Mouse (Mus musculus) midbrain, embryonic 11.5 days (tissue): ENCODE measurements at regions not wholly inside any gene's neighbourhood (a gene's known extent, or its start where the extent isn't known, plus 50 kb on each side); places are given as distances from the start of the nearest gene placed in this dataset.
A peak's percentile ranks its signal among the peaks of the same experiment; 100 is the strongest.

ENCODE experiments used
- ATAC-seq: fragments of 200-750 bp; cut with Nextera tagmentation; 2 replicates; pipeline ENCODE4 v1.8.0; 2017; ENCODE audit warnings: moderate TSS enrichment, moderate library complexity; ENCODE audit not compliant: low FRiP score
- DNase-seq: peaks from one replicate; pipeline ENCODE4 v3.0.0; 2015; ENCODE audit warnings: low spot score; ENCODE audit errors: missing footprints
- H3K27ac ChIP-seq: fragments of 300-500 bp; sonication (generic); 2 replicates; pipeline ENCODE4 v1.5.1; 2014; ENCODE audit warnings: low read depth, low read length
- H3K27me3 ChIP-seq: fragments of 300-500 bp; sonication (generic); 2 replicates; pipeline ENCODE4 v1.6.1; 2014; ENCODE audit warnings: mild to moderate bottlenecking, low read length, moderate library complexity, mixed read lengths; ENCODE audit not compliant: control insufficient read depth, insufficient read depth
- H3K36me3 ChIP-seq: fragments of 300-500 bp; sonication (generic); 2 replicates; pipeline ENCODE4 v1.6.1; 2014; ENCODE audit warnings: mild to moderate bottlenecking, low read length, moderate library complexity, mixed read lengths; ENCODE audit not compliant: control insufficient read depth, insufficient read depth
- H3K4me1 ChIP-seq: fragments of 300-500 bp; sonication (generic); 2 replicates; pipeline ENCODE4 v1.6.1; 2014; ENCODE audit warnings: low read length; ENCODE audit not compliant: control insufficient read depth, insufficient read depth
- H3K4me2 ChIP-seq: fragments of 300-500 bp; sonication (generic); 2 replicates; pipeline ENCODE4 v1.6.1; 2014; ENCODE audit warnings: mild to moderate bottlenecking, moderate library complexity
- H3K4me3 ChIP-seq: fragments of 300-500 bp; sonication (generic); 2 replicates; pipeline ENCODE4 v1.5.1; 2014; ENCODE audit warnings: low read depth, low read length
- H3K9ac ChIP-seq: fragments of 300-500 bp; sonication (generic); 2 replicates; pipeline ENCODE4 v1.6.1; 2014; ENCODE audit warnings: low read length
- H3K9me3 ChIP-seq: fragments of 300-500 bp; sonication (generic); 2 replicates; pipeline ENCODE4 v1.6.1; 2016; ENCODE audit warnings: low read length; ENCODE audit not compliant: control insufficient read depth
- WGBS: fragments of 180-500 bp; shearing (Covaris S2); extraction: QIAGEN DNeasy Blood & Tissue Kit; methylation state at CpG from one replicate; pipeline ENCODE4 v1.1.7; 2014; 5-methylcytosine and 5-hydroxymethylcytosine counted together

GRCm38 (mm10) chr4:124109371-124109770 lies 191.5 kb upstream of the 4930535I16Rik start:
- no peak for DNase-seq
- H3K27ac ChIP-seq, result no peak overlapping the region
- H3K4me1 ChIP-seq, result no peaks in the 10 kb centered on the region
- no peaks in the 10 kb centered on the region for H3K36me3 ChIP-seq
- no peak overlapping the region for H3K9ac ChIP-seq
- H3K9me3 ChIP-seq, result no peaks in the 10 kb centered on the region; the same call in 1 of the 2 replicates
- WGBS, result 85% methylated on average over 3 of the region's 3 CpGs
- no peaks in the 10 kb centered on the region for H3K27me3 ChIP-seq
- no peak overlapping the region for H3K4me3 ChIP-seq
- H3K4me2 ChIP-seq, result no peak overlapping the region
- no peak for ATAC-seq

DNA sequence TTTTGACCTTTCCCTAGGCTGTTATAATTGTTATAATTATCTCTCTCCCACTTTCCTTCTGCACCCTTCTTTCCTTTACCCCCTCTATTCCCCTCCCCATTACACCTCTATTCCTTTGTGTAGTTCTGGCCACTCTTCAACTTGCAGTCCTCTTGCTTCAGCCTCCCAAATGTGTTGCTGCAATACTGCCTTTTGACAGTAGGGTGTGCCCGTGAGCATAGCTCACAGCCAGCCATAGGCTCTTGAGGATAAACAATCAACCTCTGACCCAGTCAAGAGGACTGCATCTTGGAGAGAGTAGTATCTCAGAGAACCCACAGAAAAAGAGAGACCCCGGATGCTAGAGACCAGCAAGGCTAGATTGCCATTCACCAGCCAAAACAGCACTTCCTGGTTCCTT lies 184.9 kb upstream of the 4930535I16Rik start:
- H3K4me3 ChIP-seq, result no peak overlapping the region
- WGBS, result 31% methylated on average over 2 of the region's 2 CpGs

GRCm38 (mm10) chr4:124086801-124087200 lies 169.0 kb upstream of the 4930535I16Rik start:
- Histone ChIP-seq H3K9ac (no peak overlapping the region), H3K27ac (no peak overlapping the region)
- no peak for DNase-seq

More for the DNA sequence above, 184.9 kb upstream of the 4930535I16Rik start:
- H3K27ac ChIP-seq, result no peak overlapping the region
- no peak overlapping the region for H3K4me2 ChIP-seq
- ATAC-seq (no peak), DNase-seq (peak; percentile 87)
- H3K9me3 ChIP-seq, result no peaks in the 10 kb centered on the region; the same call in 1 of the 2 replicates
- no peak overlapping the region for H3K9ac ChIP-seq
- H3K4me1 ChIP-seq, result no peaks in the 10 kb centered on the region
- no peaks in the 10 kb centered on the region for H3K36me3 ChIP-seq
- no peaks in the 10 kb centered on the region for H3K27me3 ChIP-seq

DNA sequence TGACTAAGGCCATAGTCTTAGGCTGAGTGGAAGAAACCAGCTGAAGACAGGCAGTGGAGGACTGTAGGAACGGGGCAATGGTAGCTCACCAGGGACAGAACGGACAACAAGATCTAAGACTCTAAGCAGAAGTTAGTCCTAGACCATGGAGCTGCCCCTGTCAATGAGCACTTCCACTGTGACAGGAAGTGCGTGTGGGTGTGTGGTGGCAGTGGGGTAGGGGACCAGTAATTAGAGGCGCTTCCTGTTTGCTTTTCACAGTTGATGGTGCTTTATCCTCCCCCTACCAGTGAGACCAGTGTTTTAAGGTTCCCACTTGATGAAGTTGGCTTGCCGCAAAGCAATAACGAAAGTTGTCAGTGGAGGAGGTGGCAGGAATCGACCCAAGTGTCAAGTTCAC lies 168.4 kb upstream of the 4930535I16Rik start:
- Histone ChIP-seq H3K27ac (no peak overlapping the region), H3K4me3 (no peak overlapping the region), H3K9ac (no peak overlapping the region), H3K27me3 (no peaks in the 10 kb centered on the region), H3K4me2 (no peak overlapping the region), H3K9me3 (peaks cover 2% of the 10 kb centered on the region; the same call in 1 of the 2 replicates), H3K36me3 (no peaks in the 10 kb centered on the region), H3K4me1 (no peaks in the 10 kb centered on the region)
- DNase-seq (no peak), ATAC-seq (no peak)
- WGBS, result 84% methylated on average over 7 of the region's 7 CpGs

More at GRCm38 (mm10) chr4:124086801-124087200, 169.0 kb upstream of the 4930535I16Rik start:
- Histone ChIP-seq H3K4me3 (no peak overlapping the region), H3K36me3 (no peaks in the 10 kb centered on the region), H3K4me2 (no peak overlapping the region), H3K9me3 (peaks cover 2% of the 10 kb centered on the region; the same call in 1 of the 2 replicates), H3K27me3 (no peaks in the 10 kb centered on the region), H3K4me1 (no peaks in the 10 kb centered on the region)
- no peak for ATAC-seq
- 88% methylated on average over 7 of the region's 7 CpGs for WGBS

DNA sequence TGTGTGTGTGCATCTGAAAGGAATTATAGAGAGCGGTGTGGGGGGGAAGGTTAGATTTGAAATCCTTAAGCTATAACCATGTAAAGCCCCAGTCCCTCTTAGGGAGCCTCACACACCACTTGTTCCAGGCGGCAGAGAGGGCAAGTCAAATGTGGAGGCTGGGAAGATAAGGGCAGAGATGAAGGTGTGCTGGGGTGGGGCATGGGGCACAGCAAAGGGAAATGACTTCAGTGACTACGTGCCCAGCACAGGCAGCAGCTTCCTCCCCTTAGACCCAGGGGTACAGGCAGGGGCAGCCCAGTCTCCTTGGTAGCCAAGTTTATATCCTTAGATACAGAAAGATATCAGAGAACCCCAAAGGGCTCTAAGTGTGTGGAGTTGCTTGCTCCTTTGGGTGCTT lies 161.8 kb upstream of the 4930535I16Rik start:
- DNase-seq, result no peak
- no peaks in the 10 kb centered on the region for H3K36me3 ChIP-seq
- no peak overlapping the region for H3K27ac ChIP-seq
- H3K9me3 ChIP-seq, result peaks cover 2% of the 10 kb centered on the region; the same call in 1 of the 2 replicates
- no peak overlapping the region for H3K4me3 ChIP-seq
- H3K4me1 ChIP-seq, result no peaks in the 10 kb centered on the region
- no peak overlapping the region for H3K9ac ChIP-seq
- H3K27me3 ChIP-seq, result no peaks in the 10 kb centered on the region
- WGBS, result 84% methylated on average over 3 of the region's 3 CpGs
- ATAC-seq, result no peak
- no peak overlapping the region for H3K4me2 ChIP-seq

DNA sequence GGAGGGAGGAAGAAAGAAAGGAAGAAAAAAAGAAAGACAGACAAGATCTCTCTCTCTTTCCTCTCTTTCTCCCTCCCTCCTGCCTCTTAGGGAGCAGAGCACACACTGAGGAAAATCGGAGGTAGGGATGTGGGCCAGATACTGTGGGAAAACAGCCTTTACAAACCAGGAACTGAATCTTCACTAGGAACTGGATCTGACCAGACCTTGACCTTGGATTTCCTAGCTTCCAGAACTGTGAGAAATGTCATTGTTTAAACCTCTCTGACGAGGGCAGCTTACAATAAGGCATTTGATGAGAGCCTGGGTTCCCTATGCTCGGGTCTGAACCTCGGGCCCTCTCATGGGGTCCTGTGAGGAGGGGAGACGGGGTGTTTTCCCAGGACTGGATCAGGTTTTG lies 157.7 kb upstream of the 4930535I16Rik start:
- ATAC-seq (no peak), DNase-seq (no peak)
- Histone ChIP-seq H3K9me3 (no peaks in the 10 kb centered on the region), H3K4me3 (no peak overlapping the region), H3K27me3 (no peaks in the 10 kb centered on the region), H3K4me2 (no peak overlapping the region), H3K4me1 (no peaks in the 10 kb centered on the region), H3K36me3 (no peaks in the 10 kb centered on the region), H3K9ac (no peak overlapping the region), H3K27ac (no peak overlapping the region)
- 81% methylated on average over 5 of the region's 5 CpGs for WGBS

DNA sequence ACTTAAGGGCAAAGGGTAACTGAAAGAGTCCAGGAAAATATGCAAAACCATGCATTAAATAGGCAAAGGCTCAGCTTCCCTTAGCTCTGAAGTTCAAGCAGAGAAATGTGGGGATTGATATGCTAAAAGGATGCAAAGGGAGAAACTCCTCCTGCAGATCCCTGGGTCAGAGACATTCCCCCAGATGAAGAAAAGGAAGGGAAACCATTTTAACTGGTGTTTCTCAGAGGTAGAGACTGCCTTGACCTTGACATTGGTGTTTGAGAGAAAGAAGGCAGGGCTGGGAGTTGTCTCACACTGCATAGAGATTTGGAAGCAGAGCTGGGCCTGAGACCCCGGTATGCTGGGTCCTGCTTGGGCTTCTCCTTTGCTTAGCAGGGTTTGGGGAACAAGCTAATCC lies 155.8 kb upstream of the 4930535I16Rik start:
- Histone ChIP-seq H3K27ac (no peak overlapping the region), H3K9me3 (no peaks in the 10 kb centered on the region), H3K4me1 (no peaks in the 10 kb centered on the region), H3K4me3 (no peak overlapping the region), H3K27me3 (no peaks in the 10 kb centered on the region), H3K4me2 (no peak overlapping the region), H3K36me3 (no peaks in the 10 kb centered on the region), H3K9ac (no peak overlapping the region)
- DNase-seq, result no peak
- ATAC-seq, result no peak
- WGBS, result 78% methylated on average over 1 of the region's 1 CpGs

DNA sequence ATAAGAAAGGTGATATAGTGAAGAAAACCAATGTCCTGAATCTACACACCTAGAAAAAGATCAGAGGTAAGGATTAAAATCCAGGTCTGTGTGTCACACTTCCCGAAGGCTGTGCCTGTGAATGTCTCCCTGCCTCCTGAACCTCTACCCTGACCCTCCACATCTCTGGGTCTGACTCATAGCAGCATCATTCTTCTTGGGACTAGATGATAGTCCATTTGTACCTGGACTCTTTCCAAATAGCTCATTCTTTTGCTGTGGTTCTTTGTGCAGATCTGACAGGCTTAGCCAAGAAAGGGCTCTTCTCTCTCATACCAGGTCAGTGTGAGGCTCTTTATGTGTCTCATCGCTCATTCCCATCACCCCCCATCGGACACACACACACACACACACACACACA lies 146.8 kb upstream of the 4930535I16Rik start:
- Histone ChIP-seq H3K27ac (no peak overlapping the region), H3K4me3 (no peak overlapping the region), H3K9ac (no peak overlapping the region), H3K36me3 (no peaks in the 10 kb centered on the region), H3K4me1 (no peaks in the 10 kb centered on the region), H3K4me2 (no peak overlapping the region), H3K9me3 (no peaks in the 10 kb centered on the region), H3K27me3 (no peaks in the 10 kb centered on the region)
- no peak for DNase-seq
- 91% methylated on average over 3 of the region's 3 CpGs for WGBS
- no peak for ATAC-seq

DNA sequence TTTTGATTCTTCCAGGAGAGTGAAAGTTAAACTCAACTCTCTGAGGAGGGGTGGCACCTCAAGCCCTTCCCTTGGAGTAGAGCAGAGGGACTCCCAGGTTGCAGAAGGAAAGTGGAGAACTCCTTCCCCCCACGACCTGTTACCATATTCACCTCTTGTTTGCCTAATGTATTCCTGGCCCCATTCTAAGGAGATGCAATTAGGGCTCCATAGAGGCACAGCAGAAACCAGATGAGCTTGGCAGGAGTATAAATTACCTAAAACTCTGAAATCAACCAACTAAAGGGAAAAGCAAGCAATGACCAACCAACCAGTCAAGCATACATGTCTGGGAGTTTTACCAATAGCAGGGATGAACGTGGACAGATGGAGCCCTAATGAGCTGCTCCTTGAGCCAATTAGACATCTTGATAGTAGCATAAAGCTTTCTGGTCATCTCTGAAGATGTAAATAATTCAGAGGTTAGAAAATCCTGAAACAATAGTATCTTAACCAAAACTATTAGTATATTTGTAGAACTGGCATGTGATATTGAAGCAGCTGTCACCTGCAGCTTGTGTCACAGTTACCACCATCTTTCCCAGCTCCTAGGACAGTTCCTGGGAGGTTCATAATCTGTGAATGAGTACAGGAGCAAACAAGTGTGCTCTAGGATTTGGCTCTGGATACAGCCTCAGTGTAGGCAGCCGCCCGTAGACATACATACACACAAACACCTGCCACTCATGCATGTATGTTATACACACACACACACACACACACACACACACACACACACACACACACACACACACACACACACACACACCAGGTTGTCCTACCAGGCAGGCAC lies 145.7 kb upstream of the 4930535I16Rik start:
- Histone ChIP-seq H3K4me2 (no peak overlapping the region), H3K27me3 (no peaks in the 10 kb centered on the region), H3K4me1 (no peaks in the 10 kb centered on the region), H3K9ac (no peak overlapping the region), H3K4me3 (no peak overlapping the region), H3K27ac (no peak overlapping the region), H3K9me3 (no peaks in the 10 kb centered on the region), H3K36me3 (no peaks in the 10 kb centered on the region)
- no peak for DNase-seq
- 80% methylated on average over 4 of the region's 4 CpGs for WGBS
- ATAC-seq, result no peak
